Mouse (Mus musculus) large intestine, adult 2 months (tissue): ENCODE data around the gene Fbxl13. TPM values are rescaled to one million over a fixed set of nuclear protein-coding genes. Genes with fewer than 3 reads are reported as not detected.

Source experiments
- DNase-seq: peaks from one replicate; pipeline ENCODE4 v3.0.0-alpha.2; 2012; ENCODE audit warnings: low read depth, low spot score
- WGBS: fragments of 180-500 bp; shearing (Covaris S2); methylation state at CpG from one replicate; pipeline ENCODE4 v1.1.7; 2018; 5-methylcytosine and 5-hydroxymethylcytosine counted together
- polyA plus RNA-seq: library from polyadenylated mRNA; depleted of rRNA; stranded (reverse); fragments of >200 nt; gene quantifications from 2 replicates; pipeline ENCODE4 v1.2.3, GENCODE M21; 2012

The Fbxl13 gene
- polyA plus RNA-seq, 1 experiment: 0.12 TPM

DNA sequence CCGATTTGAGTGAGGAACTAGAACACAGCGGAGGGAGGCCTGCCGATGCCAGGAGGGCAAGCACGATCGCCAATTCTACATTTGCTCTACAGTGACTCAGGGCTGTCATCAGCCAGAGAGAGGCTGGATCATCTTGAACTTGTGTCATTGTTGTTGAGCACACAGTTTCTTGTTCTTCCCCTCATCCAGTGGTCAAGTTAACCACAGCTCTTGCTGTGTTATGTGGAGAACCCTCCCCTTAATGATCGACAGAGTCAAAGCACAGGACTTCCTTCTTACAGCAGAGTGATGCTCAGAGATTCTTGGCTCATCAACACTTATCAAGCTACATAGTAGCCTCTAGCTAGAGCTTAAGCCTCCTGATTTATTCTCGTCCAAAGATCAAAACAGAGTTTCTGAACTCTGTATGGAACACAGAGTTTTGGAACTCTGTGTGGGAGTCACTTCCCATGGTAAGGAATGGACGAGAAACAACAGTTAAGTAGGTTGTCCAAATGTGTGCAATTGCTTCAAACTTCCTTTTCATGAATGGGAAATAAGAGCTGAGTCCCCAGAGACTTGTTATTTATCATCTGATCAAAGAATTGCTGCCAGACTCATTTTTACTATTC is 116.2 kb downstream of the Fbxl13 start:
- WGBS: 75% methylated on average over 8 of the region's 8 CpGs
- DNase-seq: no peak

DNA sequence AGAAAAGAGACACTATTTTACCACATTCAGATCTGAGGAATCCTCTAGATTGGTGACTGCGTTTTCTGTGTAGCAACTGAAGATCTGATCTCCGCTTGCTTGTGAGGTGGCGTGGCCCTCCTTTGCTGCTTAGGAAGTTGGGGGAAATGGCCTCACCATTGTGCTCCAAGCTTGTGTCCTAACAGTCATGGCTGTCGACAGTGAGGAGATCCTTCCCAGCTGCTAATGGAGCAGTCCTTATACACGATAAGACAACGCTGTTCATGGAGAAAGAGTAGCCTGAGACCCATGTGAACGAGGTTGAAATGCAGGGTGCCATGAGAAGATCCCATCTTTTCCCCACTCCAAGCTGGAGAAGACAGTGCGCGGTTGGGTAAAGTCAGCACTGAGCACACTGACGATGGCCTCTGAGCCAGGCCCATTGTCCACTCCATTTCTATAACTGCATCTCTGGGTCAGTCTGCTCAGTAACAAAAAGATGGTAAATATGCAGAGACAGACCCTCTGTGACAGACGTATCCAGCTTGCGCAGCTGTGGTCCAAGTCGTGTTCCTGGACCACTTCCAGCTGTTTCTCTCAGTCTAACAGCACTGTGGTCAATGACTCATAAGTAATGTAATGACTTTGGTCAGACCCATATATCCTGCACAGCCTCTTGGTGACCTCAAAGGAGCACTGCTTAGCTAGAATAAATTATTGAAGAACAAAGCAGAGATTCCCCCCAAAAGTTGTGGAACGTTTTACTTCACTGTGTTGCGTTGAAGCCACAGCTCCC is 117.2 kb downstream of the Fbxl13 start:
- DNase-seq: no peak
- WGBS: 70% methylated on average over 15 of the region's 15 CpGs

DNA sequence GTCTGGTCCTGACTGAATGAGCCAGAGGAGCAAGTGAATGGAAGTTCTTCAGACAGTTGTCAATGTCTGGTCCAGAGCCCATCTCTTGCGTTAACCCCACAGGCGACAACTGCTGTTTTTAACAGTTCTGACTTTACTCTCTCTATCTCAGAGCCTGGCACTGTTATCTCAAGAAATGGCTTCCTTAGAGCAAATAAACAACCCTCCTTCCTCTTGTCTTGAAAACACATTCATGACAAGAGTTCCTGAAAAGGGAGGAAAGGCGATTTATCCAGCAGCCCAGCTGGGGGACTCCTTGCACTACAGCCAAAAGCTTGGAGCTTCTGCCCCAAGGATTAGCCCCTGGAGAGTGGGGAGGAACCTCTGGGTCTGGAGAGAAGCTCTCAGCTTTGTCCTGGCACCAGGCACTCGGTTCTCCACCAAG is 117.9 kb downstream of the Fbxl13 start:
- no peak for DNase-seq
- WGBS: 62% methylated on average over 4 of the region's 4 CpGs

DNA sequence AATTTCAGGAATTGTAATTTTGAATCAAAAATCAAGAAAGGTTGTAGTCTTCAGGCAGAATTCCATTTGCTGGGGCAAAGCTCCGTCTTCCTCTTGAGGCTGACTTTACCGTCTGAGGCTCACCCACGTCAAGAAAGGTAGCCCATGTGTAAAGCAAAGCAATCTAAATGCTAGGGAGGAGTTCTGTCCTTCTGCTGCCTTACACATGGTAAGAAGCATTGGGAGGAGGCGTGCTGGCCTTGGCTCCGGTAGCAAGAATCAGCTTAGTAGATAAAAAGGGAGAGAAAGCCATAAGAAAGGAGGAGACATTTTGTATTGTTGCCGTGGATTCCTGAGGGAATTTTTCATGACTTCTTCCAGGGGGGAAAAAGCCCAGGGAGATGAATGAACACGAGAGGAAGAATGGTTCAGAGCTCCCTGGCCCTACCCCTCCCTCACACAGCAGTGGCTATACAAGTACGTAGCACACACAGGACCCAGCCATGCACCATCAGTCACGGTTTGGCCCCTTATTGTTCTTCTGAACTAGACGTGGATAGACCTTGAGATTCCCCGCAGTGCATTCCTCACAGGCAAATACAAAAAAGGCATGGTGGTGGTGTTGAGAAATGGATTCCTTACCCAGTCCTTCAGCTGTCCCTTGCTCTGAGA is 118.5 kb downstream of the Fbxl13 start:
- 75% methylated on average over 11 of the region's 11 CpGs for WGBS
- DNase-seq: no peak

DNA sequence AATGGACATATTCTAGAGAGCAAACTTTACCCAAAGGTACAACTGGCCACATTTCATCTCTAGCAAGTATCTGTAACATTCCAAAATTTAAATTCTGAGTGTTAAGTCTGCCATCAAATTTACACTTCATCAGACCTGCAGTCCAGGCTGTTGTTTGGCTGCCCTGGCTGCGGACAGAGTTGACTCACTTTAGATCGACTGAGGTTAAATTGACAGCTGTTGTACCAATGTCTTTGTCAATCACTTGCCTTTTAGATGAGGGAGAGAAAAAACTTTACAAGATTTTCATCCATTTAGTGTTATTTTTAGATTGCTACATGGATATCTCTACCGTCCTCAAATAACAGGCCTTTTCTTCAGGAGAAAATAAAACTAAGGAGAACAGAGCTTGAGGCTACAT is 126.3 kb downstream of the Fbxl13 start:
- WGBS: 87% methylated on average over 3 of the region's 3 CpGs

DNA sequence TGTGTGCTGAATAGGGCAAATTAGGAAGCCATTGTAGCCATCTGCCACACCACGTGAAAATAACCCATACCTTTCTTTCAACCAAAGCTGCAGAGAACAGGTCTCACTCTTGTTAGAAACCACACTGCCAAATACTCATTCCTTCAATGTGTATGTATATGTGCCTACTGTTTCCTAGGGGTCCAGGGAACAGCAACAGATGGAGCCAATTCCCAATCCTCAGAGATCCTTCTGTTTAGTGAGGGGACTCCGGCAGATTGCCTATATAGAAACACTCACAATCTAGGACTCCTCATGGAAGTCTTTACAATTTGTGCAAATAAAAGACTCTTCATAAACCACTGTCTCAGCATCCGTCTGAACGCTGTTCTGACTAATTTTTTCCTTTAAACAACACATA is 127.2 kb downstream of the Fbxl13 start:
- WGBS: 70% methylated on average over 4 of the region's 4 CpGs
- no peak for DNase-seq

More for the DNA sequence above, 126.3 kb downstream of the Fbxl13 start:
- DNase-seq: no peak

DNA sequence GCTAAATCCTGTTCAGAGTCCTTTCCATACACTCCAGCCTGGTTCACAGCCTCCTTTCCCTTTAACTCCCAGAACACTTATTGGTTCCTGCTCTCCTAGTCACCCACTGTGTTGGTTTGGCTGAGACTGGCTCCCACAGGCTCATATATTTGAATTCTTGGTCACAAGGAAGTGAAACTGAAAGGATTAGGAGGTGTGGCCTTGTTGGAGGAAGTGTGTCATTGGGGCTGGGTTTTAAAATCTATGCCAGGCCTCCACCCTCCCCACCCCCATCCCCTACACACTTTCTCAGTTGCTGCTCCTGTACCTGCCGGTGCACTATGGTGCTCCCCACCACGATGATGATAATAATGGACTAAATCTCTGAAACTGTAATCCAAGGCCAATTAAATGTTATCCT is 127.9 kb downstream of the Fbxl13 start:
- peak; percentile 13 for DNase-seq
- 86% methylated on average over 2 of the region's 2 CpGs for WGBS

DNA sequence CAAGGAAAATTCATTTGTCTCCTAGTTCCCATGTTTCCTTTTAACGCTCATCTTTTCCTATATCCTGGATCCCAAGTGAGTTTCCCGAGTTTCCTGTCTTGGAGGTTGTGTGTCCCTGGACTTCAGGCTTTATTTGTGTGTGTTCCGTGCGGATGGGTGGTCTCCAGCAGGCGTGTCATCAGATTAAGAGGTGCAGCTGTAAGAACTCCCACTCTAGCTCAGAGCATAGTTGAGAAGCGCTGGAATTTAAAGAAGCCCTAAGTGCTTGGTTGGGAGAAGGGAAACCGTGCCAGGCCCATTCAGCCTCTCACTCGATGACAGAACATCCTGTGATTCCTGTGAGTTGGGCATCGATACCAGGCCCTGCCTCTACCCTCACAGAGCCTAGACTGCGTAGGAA is 132.1 kb downstream of the Fbxl13 start:
- DNase-seq: no peak
- 68% methylated on average over 10 of the region's 10 CpGs for WGBS

DNA sequence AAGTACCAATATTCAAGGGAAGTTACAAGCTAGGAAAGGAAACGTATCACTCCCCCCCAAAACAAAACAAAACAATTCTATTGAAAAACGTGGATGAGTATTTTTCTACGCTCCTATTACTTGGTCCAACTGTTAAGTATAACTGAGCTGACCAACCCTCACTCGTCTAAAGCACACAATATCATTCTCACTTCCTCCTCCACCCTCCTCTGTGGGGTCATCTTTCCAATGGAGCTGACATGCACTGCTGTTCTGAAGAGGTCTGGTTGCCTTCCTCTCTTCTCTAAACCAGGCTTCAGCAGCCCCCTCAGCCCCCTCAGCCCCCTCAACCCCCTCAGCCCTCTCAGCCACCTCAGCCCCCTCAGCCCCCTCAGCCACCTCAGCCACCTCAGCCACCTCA is 135.6 kb downstream of the Fbxl13 start:
- no peak for DNase-seq
- WGBS: 53% methylated on average over 4 of the region's 4 CpGs

DNA sequence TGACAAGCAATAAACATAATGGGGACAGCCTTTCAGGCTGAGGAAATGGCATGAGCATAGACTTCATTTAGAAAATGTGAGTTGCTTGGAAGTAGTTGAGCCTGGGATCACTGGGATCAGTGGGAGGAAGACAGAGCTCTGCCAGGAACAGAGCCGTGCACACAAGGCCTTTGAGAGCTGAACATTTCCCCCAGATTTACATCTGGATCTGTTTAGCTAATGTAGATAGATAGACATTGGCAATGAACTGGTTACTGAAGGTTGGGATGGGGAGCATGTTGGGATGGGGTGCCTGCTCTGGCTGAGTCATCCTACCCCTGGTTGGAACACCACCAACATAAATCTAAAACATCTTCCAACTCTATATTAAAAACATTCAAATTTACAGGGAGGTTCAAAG is 138.5 kb downstream of the Fbxl13 start:
- DNase-seq: no peak
- WGBS: 65% methylated on average over 1 of the region's 1 CpGs

DNA sequence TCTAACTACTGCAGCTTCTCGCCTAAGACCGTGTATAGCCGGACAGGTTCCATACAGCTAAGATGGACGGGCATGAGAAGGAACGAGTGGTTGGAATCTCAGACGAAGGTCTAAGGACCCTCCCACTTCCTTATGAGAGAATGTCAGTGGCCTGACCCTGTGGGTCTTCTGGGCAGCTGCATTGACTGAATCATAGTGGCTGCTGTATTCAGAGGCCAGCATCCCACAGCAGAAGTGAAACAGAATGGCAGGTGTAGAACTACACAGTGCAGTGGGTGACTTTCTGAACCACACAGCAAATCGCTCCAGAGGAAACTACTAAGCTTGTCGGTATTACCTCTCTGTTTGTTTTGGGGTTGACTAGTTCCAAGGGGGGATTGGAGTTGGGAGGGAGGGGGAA is 140.3 kb downstream of the Fbxl13 start:
- WGBS: 82% methylated on average over 8 of the region's 8 CpGs

DNA sequence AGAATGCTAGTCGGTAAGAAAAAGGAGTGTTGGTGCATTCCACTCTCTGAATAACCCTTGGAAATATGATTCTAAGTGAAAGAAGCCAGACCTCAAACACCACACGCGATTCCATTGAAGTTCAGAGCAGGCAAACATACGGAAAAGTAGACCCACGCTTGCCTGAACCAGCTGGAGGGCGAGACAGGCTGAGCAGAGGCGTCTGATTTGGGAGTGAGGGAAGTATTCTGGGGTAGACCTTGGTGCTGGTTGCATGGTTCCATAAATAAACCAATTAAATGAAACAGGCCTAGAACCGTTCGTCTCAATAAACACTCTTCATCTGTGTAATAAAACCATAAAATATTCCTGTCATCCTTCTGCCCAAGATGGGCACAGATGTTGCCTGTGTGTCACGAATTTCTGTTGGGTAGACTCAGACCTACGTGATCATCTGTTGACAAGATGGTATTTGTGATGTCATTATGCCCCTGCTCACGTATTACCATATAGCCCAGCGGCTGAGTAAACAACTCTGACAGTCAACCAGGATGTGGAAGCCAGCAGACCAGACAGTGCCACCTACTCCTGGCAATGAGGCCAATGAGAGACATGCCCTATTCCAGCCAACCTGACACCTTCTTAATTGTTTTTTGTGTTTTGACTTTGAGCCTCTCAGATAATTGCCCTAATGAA is 142.4 kb downstream of the Fbxl13 start:
- no peak for DNase-seq
- 51% methylated on average over 13 of the region's 13 CpGs for WGBS

More for the DNA sequence above, 140.3 kb downstream of the Fbxl13 start:
- DNase-seq: no peak

DNA sequence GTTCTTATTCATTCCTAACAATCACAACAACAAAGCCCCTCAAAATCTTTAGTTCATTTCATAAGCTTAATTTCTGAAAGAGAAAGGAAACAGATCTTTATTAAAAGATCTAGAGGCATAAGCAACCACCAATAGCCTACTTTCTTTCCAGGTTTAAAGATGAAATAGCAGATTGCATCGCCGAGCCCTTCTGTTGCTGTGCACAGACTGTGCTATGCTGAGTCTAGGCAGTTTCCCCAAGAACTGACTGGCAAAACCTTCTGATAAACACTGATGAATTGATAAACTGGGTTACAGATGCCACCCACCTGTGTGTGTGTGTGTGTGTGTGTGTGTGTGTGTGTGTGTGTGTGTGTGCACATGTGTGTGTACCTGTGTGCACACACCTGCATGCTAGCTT is 144.5 kb downstream of the Fbxl13 start:
- WGBS: 88% methylated on average over 2 of the region's 2 CpGs
- no peak for DNase-seq

DNA sequence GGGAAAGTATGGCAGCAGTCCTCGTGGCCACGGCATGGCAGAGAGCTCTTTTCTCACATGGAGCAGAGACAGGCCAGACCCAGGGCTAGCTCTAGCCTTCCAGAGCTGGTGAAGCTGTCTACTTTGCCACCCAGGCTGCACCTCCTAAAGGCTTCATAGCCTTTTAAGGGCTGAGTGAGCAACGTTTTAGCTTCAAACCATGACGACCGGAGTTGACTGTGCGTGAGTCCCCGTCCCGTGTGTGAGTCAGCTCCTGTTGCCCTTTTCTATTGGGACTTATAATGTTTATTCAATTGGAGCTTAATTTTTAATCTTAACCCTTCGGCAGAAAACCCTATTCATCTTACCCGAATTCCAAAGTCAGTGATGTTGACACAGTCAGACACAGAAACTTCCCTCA is 145.3 kb downstream of the Fbxl13 start:
- 67% methylated on average over 10 of the region's 10 CpGs for WGBS
- DNase-seq: no peak

DNA sequence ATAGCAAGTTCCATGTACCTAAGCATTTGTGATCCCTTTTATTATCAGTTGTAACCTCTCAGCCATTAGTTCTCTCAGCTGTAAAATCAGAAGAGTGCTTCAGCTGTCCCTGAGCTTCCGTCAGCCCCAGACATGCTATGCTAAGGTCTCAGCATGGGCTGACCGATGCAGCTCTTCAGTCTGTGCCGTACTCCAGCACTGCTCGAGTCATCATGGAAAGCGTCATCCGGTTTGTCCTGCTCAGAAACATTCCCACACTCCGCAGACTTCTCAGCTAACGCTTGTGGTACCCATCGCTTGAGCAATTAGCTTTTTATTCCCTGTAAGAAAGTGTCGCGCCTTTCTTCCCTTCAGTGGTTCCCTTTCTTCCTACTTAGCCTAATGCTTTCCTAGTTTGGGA is 146.5 kb downstream of the Fbxl13 start:
- DNase-seq: no peak

DNA sequence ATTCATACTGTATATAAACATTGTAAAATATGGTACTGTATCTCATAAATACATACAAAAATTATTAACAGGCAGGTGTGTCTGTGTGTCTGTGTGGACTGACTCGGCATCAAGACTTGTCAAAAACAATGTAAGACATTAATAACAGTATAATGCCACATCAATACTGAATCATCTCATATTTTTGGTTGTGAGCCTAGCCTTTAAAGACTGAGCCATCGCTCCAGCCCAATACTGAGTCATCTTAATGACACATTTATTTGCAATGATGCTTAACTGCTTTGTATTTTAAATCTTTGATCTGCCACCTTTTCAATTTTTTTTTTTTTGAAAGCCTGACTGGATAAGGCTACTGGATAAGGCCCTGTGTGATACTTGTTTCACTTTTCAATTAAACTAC is 146.9 kb downstream of the Fbxl13 start:
- no peak for DNase-seq
- 67% methylated on average over 2 of the region's 2 CpGs for WGBS

More for the DNA sequence above, 146.5 kb downstream of the Fbxl13 start:
- WGBS: 90% methylated on average over 11 of the region's 11 CpGs

DNA sequence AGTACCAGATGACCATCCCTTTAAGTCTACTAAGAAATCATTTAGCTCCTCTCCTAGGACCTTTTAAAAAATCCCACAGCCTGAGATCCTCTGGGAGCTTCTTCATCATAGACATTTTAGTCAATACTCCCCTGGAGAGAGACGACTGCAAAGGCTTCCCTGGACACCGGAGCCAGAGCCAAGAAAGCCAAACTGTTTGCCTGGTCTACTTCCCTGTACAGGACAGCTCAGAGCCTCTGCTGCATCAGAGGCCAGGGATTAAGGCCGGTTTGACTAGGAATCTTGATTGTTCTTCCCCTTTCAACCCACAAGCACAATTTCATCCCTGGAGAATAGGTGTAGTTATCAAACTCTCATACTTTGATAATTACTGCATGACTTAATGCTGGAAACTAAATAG is 148.6 kb downstream of the Fbxl13 start:
- DNase-seq: no peak
- 57% methylated on average over 3 of the region's 3 CpGs for WGBS

DNA sequence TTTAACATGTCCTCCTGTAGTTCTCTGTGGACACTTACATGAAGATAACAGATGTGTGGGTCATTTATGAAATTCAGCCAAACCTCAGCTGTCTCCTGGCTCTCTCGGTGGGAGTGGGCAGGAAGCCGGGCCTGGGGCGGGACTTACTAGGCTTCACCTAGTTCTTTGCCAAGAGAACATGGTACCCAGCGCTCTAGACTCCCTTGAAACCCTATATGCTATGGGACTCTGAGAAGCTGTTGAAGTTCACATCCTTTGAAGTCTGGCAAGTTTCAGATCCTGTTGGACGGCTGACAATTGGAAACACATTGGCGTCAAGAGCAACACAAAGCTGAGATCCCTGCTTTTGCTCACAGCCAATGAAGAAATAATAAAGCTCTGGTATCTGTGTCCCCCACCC is 149.1 kb downstream of the Fbxl13 start:
- WGBS: 67% methylated on average over 6 of the region's 6 CpGs
- no peak for DNase-seq

DNA sequence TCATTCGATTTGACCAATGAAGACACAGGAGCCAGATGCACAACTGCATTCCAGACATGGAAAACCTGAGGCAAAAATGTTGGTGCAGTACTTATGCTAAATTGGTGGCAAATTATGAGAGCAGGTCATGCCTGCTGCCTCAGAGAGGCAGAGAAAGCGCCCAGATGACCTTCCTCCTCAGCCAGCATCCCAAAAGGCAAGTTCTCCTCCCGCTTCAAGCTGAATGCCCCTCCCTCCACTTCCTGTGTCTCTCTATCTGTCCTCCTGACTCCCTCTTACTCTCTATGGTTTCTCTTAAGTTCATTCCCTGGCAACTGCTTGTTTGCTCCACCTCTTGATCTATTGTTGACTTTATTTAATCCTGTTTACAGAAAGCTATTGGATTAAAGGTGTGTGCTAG is 150.7 kb downstream of the Fbxl13 start:
- no peak for DNase-seq
- 62% methylated on average over 3 of the region's 3 CpGs for WGBS

DNA sequence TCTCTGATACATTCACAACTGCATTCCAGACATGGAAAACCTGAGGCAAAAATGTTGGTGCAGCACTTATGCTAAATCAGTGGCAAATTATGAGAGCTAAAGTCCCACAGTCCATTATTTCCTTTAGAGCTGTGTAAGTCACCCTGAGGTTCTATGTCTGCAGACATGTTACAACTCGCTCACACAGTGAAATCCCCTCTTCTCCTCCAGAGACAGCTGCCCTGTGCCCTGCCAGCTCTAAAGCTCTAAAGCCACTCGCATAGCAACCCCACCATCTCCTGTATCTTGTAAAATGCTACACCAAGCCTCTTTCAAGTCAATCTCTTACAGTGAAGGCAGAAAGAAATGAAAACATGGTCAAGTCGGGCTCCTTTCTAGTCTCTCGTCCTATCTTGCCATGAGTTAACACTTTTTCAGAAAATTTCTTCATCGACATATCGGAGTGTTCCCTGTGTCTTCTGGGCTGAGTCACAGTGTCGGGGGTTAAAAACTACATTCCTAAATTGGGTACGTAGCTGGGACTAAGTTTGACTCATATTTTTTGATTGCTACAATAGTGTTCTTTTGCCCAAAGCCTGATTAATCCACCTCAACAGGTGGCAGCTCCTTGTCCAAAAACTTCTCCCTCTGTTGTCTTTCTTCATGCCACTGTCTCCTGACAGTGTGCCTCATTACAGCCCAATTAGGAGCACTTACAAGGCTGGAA is 152.0 kb downstream of the Fbxl13 start:
- 80% methylated on average over 8 of the region's 8 CpGs for WGBS
- DNase-seq: no peak
